Mouse (Mus musculus): Measurements from ENCODE around the gene Fat3. TPM values are rescaled to one million over a fixed set of nuclear protein-coding genes. Genes with fewer than 3 reads are reported as not detected.

The Fat3 gene
- total RNA-seq, 1 experiment = 0.58 TPM

DNA sequence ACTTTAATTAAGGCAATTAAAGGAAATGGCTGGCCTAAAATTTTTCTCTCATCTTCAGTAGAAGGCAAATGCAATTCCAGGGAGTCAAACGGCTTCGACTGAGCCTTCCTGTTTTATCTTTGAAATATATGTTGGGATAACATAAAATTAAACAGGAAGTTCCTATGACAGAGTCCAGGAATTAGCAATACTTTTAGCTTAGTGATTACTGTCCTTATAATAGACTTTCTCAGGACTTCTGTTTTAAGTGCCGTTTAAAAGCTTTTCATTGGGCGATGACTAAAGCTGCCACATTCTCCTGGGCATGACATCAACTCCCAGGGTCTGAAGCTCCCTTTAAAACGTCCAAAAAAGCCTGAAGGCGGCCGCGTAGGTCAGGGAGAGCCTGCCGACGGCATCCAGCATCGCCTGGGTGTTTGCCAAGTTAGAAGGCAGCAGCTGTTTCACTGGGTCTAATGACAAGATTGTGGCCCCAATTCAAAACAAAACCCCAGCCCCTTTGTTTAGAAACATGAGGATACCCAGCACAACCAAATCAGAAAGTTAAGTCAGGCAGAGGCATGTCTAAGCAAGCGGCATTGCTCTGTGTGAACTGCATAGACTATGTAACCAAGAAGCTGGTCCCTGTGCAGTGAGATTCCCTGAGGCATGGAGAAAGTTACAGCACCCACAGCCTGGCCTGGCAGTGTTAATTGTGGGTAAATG is 524.0 kb downstream of the Fat3 start:
- H3K4me1 ChIP-seq (ENCODE audit: control insufficient read depth in 2 of 2, insufficient read depth in 2 of 2, low read length in 2 of 2, poor library complexity in 1 of 2) = no peaks in the 10 kb centered on the region

DNA sequence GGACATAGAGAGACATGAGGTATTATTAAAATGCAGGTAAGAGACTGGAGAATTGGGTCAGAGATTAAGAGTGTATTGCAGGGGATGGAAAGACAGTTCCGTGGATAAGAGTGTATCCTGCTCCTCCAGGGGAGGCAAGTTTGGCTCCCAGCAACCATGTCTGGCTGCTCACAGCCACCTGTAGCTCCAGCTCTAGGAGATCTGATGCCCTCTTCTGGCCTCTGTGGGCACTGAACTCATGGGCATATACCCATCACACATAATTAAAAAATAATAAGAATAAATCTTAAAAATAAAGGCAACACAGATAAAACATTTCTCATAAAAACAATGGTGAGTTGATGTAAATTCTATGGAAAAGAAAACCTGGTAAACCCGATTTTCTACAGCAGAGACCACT is 525.1 kb downstream of the Fat3 start:
- in situ Hi-C loops (cut with MboI; ENCODE audit: low sequenced_read_pairs in 2 of 2, unreplicated experiment in 2 of 2) = no loop called here
- Histone ChIP-seq H3K27ac (ENCODE audit: insufficient read depth, low read depth, low read length, poor library complexity, severe bottlenecking) (no peak overlapping the region), H3K4me1 (ENCODE audit: control insufficient read depth in 2 of 2, insufficient read depth in 2 of 2, low read length in 2 of 2, poor library complexity in 1 of 2) (no peaks in the 10 kb centered on the region), H3K4me3 (ENCODE audit: insufficient read depth in 1 of 2, low read depth in 1 of 2, low read length in 2 of 2, poor library complexity in 1 of 2, severe bottlenecking in 1 of 2) (no peak overlapping the region), H3K36me3 (ENCODE audit: control insufficient read depth, insufficient read depth, low read length, poor library complexity, severe bottlenecking) (no peaks in the 10 kb centered on the region), H3K9me3 (ENCODE audit: control insufficient read depth, insufficient read depth, low read depth, low read length) (no peaks in the 10 kb centered on the region), H3K9ac (ENCODE audit: insufficient read depth, low read depth, low read length, poor library complexity, severe bottlenecking) (no peak overlapping the region)
- DNase-seq (ENCODE audit: low read depth, low spot score) = no peak
- TF ChIP-seq HCFC1 (IDR thresholded peaks at IDR 0.05; ENCODE audit: borderline replicate concordance, insufficient read depth, low read length) (no peak), MAFK (IDR thresholded peaks at IDR 0.05; ENCODE audit: insufficient read depth, low read depth, low read length) (no peak), ZC3H11A (IDR thresholded peaks at IDR 0.05; ENCODE audit: borderline replicate concordance, low read depth, low read length) (no peak), CHD2 (IDR thresholded peaks at IDR 0.05; ENCODE audit: low read depth, low read length) (no peak), ZNF384 (IDR thresholded peaks at IDR 0.05; ENCODE audit: low read depth, low read length) (no peak)

More for the DNA sequence above, 524.0 kb downstream of the Fat3 start:
- no peaks in the 10 kb centered on the region for H3K36me3 ChIP-seq (ENCODE audit: control insufficient read depth, insufficient read depth, low read length, poor library complexity, severe bottlenecking)
- H3K27ac ChIP-seq (ENCODE audit: insufficient read depth, low read depth, low read length, poor library complexity, severe bottlenecking) = no peak overlapping the region
- TF ChIP-seq CHD2 (IDR thresholded peaks at IDR 0.05; ENCODE audit: low read depth, low read length) (no peak), ZC3H11A (IDR thresholded peaks at IDR 0.05; ENCODE audit: borderline replicate concordance, low read depth, low read length) (no peak)
- no peaks in the 10 kb centered on the region for H3K9me3 ChIP-seq (ENCODE audit: control insufficient read depth, insufficient read depth, low read depth, low read length)
- no peak overlapping the region for H3K4me3 ChIP-seq (ENCODE audit: insufficient read depth in 1 of 2, low read depth in 1 of 2, low read length in 2 of 2, poor library complexity in 1 of 2, severe bottlenecking in 1 of 2)
- in situ Hi-C loops (cut with MboI; ENCODE audit: low sequenced_read_pairs in 2 of 2, unreplicated experiment in 2 of 2) = no loop called here
- H3K9ac ChIP-seq (ENCODE audit: insufficient read depth, low read depth, low read length, poor library complexity, severe bottlenecking) = no peak overlapping the region
- no peak for DNase-seq (ENCODE audit: low read depth, low spot score)

DNA sequence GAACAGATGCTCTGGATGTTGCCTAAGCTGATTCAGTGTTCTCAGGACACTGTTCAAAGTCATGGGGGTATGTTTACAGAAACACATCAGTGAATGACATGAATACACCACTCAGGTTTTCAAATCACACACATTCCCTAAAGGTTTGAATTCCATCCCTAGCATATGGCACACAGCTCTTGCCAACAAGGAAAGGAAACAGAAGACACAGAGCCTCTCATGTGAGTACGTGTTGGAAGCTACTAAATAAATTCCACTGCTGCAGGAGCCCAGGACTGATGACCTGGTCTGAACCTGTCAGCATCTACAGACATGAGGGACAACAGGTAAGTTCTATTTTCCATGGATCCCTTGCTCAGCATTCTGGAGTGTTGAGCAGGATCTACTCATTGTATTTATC is 528.9 kb downstream of the Fat3 start:
- DNase-seq (ENCODE audit: low read depth, low spot score) = no peak
- no peak overlapping the region for H3K27ac ChIP-seq (ENCODE audit: insufficient read depth, low read depth, low read length, poor library complexity, severe bottlenecking)
- no peaks in the 10 kb centered on the region for H3K4me1 ChIP-seq (ENCODE audit: control insufficient read depth in 2 of 2, insufficient read depth in 2 of 2, low read length in 2 of 2, poor library complexity in 1 of 2)
- H3K9ac ChIP-seq (ENCODE audit: insufficient read depth, low read depth, low read length, poor library complexity, severe bottlenecking) = no peak overlapping the region
- H3K4me3 ChIP-seq (ENCODE audit: insufficient read depth in 1 of 2, low read depth in 1 of 2, low read length in 2 of 2, poor library complexity in 1 of 2, severe bottlenecking in 1 of 2) = no peak overlapping the region
- in situ Hi-C loops (cut with MboI; ENCODE audit: low sequenced_read_pairs in 2 of 2, unreplicated experiment in 2 of 2) = no loop called here
- TF ChIP-seq CHD2 (IDR thresholded peaks at IDR 0.05; ENCODE audit: low read depth, low read length) = no peak
- no peak for TF ChIP-seq HCFC1 (IDR thresholded peaks at IDR 0.05; ENCODE audit: borderline replicate concordance, insufficient read depth, low read length)
- TF ChIP-seq ZNF384 (IDR thresholded peaks at IDR 0.05; ENCODE audit: low read depth, low read length) = no peak
- no peak for TF ChIP-seq MAFK (IDR thresholded peaks at IDR 0.05; ENCODE audit: insufficient read depth, low read depth, low read length)
- TF ChIP-seq ZC3H11A (IDR thresholded peaks at IDR 0.05; ENCODE audit: borderline replicate concordance, low read depth, low read length) = no peak
- no peaks in the 10 kb centered on the region for H3K9me3 ChIP-seq (ENCODE audit: control insufficient read depth, insufficient read depth, low read depth, low read length)
- no peaks in the 10 kb centered on the region for H3K36me3 ChIP-seq (ENCODE audit: control insufficient read depth, insufficient read depth, low read length, poor library complexity, severe bottlenecking)

DNA sequence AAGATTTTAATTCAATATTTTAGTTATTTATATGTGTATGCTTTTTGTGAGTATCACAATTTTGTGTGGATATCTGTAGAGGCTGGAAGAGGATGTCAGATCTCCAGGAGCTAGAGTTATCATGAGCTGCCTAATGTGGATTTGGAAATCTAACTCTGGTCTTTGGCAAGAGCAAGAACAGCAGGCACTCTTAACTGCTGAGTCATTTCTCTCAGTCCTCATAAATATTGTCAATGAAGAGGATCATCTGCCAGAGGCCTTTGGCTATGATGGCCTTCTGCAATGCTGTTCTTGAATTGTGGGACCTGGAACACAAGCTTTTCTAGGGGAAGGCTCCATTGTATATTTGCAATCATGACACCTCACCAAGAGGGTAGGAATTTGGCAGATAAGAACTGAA is 529.7 kb downstream of the Fat3 start:
- H3K36me3 ChIP-seq (ENCODE audit: control insufficient read depth, insufficient read depth, low read length, poor library complexity, severe bottlenecking) = no peaks in the 10 kb centered on the region
- H3K9ac ChIP-seq (ENCODE audit: insufficient read depth, low read depth, low read length, poor library complexity, severe bottlenecking) = no peak overlapping the region
- in situ Hi-C loops (cut with MboI; ENCODE audit: low sequenced_read_pairs in 2 of 2, unreplicated experiment in 2 of 2) = no loop called here
- no peak overlapping the region for H3K4me3 ChIP-seq (ENCODE audit: insufficient read depth in 1 of 2, low read depth in 1 of 2, low read length in 2 of 2, poor library complexity in 1 of 2, severe bottlenecking in 1 of 2)
- no peak overlapping the region for H3K27ac ChIP-seq (ENCODE audit: insufficient read depth, low read depth, low read length, poor library complexity, severe bottlenecking)
- no peaks in the 10 kb centered on the region for H3K9me3 ChIP-seq (ENCODE audit: control insufficient read depth, insufficient read depth, low read depth, low read length)
- H3K4me1 ChIP-seq (ENCODE audit: control insufficient read depth in 2 of 2, insufficient read depth in 2 of 2, low read length in 2 of 2, poor library complexity in 1 of 2) = no peaks in the 10 kb centered on the region
- no peak for TF ChIP-seq CHD2 (IDR thresholded peaks at IDR 0.05; ENCODE audit: low read depth, low read length)
- TF ChIP-seq ZNF384 (IDR thresholded peaks at IDR 0.05; ENCODE audit: low read depth, low read length) = no peak
- no peak for TF ChIP-seq ZC3H11A (IDR thresholded peaks at IDR 0.05; ENCODE audit: borderline replicate concordance, low read depth, low read length)
- no peak for TF ChIP-seq MAFK (IDR thresholded peaks at IDR 0.05; ENCODE audit: insufficient read depth, low read depth, low read length)
- no peak for TF ChIP-seq HCFC1 (IDR thresholded peaks at IDR 0.05; ENCODE audit: borderline replicate concordance, insufficient read depth, low read length)
- no peak for DNase-seq (ENCODE audit: low read depth, low spot score)

DNA sequence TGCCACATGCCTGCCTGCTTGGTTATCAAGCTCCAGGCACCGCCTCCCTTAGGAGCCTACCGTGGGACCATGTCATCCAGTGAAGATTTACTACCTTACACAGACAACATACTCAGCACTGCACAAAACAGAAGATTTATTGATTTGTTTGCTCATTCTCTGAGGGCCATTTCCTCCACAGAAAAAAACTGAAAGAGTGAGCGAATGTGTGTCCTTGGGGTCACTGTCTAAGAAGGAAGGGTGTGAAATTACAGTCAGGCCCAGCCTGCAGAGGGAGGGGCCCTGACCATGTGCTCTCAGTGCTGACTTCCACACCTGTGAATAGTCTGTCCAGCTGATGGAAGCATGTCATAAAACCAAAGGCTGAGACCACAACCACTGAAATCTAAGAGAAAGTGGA is 536.9 kb downstream of the Fat3 start:
- H3K9ac ChIP-seq (ENCODE audit: insufficient read depth, low read depth, low read length, poor library complexity, severe bottlenecking) = no peak overlapping the region
- H3K4me3 ChIP-seq (ENCODE audit: insufficient read depth in 1 of 2, low read depth in 1 of 2, low read length in 2 of 2, poor library complexity in 1 of 2, severe bottlenecking in 1 of 2) = no peak overlapping the region
- no peaks in the 10 kb centered on the region for H3K36me3 ChIP-seq (ENCODE audit: control insufficient read depth, insufficient read depth, low read length, poor library complexity, severe bottlenecking)
- H3K9me3 ChIP-seq (ENCODE audit: control insufficient read depth, insufficient read depth, low read depth, low read length) = no peaks in the 10 kb centered on the region
- H3K27ac ChIP-seq (ENCODE audit: insufficient read depth, low read depth, low read length, poor library complexity, severe bottlenecking) = no peak overlapping the region
- no peak for DNase-seq (ENCODE audit: low read depth, low spot score)
- in situ Hi-C loops (cut with MboI; ENCODE audit: low sequenced_read_pairs in 2 of 2, unreplicated experiment in 2 of 2) = no loop called here
- TF ChIP-seq ZNF384 (IDR thresholded peaks at IDR 0.05; ENCODE audit: low read depth, low read length) (no peak), ZC3H11A (IDR thresholded peaks at IDR 0.05; ENCODE audit: borderline replicate concordance, low read depth, low read length) (no peak), HCFC1 (IDR thresholded peaks at IDR 0.05; ENCODE audit: borderline replicate concordance, insufficient read depth, low read length) (no peak), CHD2 (IDR thresholded peaks at IDR 0.05; ENCODE audit: low read depth, low read length) (no peak), MAFK (IDR thresholded peaks at IDR 0.05; ENCODE audit: insufficient read depth, low read depth, low read length) (no peak)
- H3K4me1 ChIP-seq (ENCODE audit: control insufficient read depth in 2 of 2, insufficient read depth in 2 of 2, low read length in 2 of 2, poor library complexity in 1 of 2) = no peaks in the 10 kb centered on the region

Data from ES-E14 (cell line).